Mouse (Mus musculus): ENCODE results near the gene Pipox.

Pipox gene

DNA sequence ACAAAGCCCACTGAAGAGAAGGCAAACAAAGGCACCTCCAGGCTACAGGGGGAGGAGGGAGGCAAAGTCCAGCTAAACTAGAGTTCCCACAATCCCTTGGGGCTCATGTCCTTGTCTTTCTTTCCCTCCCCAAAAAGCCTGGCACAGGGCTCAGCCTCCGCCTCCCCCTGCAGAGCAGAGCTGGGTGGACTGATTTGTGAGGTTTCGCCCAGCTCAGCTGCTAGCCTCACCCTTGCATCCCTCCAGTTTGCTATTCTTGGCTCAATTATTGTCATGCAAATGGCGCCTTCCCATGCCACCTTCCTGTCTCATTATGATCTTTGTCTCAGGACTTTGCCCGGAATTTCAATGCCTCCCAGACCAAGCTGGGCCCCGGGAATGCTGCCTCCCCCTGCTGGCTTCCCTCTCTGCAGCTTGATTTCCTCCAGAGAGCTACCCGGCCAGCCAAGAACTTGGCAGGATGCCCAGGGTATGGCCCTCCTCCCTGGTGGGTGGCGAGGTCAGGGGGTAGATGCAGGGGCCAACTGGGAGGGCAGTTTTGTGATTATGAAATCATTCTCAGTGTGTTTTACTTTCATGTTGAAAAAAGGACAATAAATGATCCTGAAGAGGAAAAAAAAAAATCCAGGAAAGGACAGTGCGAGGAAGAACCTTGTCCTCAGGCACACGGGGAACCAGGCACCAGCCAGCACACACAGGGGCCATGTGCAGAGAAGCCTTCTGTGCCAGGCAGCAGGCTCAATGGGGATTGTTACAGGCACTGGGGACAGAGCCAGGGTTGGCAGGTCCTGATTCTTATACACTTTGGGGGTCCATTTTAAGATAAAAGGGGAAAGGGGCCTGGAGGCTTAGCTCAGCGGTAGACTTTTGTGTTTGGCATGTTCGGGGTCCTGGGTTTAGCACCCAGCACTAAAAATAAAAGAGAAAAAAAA lies at the start of gene Pipox:
Gene Pipox, minus strand, starts transcription at position 310 of the 932 bp plus-strand sequence.
- in situ Hi-C loops (cut with MseI, MboI): no loop called here

DNA sequence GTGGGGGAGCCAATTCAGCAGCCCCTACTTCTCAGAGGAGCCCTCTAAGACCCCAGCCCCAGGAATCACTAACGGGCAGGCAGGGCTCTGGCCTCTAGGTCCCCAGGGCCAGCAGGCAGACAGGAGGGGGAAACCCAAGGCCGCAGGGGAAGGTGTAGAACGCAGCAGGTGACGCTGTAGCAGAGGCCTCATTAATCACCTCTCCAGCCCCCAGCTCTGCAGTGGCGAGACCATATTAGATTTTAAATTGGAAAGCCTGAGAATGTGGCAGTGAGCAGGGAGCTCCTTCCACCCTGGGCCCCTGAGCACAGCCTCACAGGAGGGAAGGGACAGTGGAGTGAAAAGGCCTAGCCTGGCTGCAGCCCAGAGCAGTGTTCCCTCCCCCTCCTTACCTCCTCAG lies 48.3 kb upstream of the Pipox start:
- in situ Hi-C loops (cut with MseI, MboI): no loop called here

DNA sequence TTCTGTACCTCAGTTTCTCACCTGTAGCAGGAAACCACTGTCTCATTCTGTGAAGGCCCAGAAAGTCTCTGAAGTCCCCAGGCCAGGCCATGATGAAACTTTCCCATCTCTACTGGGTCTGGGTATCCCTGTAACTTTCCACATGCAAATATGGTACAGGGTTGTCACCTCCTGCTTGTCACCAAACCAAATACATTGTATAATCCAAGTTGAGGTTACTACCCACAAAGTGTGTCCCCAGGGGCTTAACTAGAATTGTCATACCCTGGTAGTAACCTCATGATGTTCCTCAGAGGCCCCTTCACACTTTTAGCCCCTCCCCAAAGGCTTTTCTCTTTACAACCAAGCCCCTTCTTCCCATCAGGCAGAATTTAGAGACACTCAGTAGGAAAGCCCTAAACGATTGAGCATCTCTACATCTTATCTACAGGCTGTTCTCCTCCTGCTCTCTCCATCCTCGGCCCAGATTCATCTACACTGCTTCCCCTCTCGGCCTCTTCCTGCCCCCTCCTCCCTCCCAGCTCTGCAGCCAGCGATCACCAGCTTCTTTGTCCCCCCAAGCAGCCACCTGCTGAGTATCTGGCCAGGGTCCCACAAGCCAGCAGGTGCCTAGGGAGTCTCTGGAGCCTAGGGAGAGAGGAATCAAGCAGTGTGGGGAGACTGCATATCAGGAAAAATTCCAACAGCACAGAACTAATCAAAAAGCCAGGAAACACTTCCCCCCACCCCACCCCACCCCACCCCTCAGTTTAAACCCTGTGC lies 43.9 kb upstream of the Pipox start:
- in situ Hi-C loops (cut with MseI, MboI): no loop called here

DNA sequence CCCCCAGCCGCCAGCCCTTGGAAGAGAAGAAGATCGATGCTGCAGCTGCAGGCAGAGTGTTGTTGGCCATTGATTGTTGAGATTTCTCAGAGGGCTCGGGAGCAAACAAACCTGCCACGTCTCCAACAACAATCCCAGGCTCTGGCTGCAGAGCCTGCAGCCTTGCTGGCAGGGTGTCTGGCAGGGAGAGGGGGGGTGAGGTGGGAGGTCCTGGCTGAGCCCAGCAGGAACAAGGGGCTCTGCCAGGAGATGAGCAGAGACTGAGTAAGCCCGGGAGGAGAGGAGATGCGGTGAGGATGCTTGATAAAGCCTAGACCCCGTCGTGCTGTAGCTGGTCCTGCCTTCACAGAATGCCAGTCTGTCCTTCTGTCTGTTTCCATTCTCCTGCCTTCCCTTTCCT lies 43.0 kb upstream of the Pipox start:
- in situ Hi-C loops (cut with MseI, MboI): no loop called here

DNA sequence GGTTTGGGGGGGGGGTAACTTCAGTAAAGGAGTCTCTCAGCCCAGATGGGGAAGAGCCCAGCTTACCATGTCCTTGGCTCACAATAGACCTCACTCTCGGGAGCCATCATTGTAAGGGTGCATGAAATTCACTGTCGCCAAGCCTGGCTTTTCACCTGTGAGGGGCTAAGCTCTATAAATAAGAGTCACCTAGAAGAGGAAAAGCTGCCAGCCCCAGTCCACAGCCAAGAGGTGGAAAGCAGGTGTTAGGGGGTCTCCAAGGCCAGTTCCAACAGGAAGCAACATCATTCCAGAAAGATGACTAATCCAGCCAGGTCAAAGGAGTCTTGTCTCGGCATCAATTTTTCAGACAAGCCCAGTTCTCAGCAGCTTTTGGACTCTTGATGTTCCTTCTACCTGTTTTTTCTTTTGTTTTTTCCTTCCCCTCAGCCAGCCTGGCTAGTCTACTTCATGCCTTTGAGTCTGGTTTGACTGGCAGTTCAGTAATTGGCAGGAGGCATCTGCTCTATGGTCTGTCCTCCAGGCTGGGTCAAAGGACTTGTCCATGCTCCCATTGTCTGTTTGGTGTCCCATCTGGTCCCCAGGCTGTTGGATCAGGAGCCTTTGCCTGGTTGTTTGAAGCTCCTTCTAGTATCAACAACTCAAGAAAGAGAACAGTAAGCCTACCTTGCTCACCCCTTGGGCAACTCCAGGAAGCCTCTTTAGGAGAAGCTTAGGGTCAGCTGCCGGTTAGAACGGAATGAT lies 40.8 kb upstream of the Pipox start:
- in situ Hi-C loops (cut with MseI, MboI): no loop called here

DNA sequence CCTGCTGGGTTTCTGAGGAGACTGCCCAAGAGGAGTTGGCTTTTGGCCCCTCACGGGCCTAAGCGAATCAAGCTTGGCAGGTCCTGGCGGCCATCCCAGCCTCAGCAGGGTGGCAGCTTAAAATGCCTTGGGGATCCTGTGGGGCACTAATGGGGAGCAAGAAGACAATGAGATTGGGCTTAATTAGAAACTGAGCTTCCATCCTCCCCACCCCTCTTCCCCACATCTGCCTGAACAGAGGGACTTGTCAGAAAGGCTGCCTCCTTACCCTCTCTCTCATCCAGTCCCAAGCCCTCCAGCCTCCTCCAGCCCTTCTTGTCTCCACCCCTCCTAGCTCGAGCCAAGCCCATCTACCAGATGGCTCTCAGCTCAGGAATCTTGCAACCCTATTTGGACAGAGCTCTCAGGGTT lies 40.2 kb upstream of the Pipox start:
- in situ Hi-C loops (cut with MseI, MboI): no loop called here

DNA sequence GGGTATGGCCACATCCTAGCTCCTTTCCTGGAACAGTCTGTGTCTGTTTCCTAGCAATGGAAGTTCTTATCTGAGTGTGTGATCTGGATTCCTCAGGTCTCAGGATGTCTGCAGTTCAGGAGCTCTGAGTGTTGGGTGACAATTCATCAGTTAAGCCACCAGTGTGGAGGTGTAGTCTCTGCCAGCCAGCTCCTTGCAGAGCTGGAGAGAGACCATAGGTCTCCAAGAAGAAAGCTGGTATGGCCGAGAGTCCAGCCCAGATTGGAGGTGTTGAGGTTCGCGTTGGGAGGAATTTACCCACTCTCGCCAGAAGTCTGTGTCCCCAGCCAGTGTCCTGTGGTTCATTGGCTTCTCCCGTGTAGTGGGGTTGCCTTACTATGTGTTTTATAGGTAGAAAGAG lies 38.7 kb upstream of the Pipox start:
- in situ Hi-C loops (cut with MseI, MboI): no loop called here

DNA sequence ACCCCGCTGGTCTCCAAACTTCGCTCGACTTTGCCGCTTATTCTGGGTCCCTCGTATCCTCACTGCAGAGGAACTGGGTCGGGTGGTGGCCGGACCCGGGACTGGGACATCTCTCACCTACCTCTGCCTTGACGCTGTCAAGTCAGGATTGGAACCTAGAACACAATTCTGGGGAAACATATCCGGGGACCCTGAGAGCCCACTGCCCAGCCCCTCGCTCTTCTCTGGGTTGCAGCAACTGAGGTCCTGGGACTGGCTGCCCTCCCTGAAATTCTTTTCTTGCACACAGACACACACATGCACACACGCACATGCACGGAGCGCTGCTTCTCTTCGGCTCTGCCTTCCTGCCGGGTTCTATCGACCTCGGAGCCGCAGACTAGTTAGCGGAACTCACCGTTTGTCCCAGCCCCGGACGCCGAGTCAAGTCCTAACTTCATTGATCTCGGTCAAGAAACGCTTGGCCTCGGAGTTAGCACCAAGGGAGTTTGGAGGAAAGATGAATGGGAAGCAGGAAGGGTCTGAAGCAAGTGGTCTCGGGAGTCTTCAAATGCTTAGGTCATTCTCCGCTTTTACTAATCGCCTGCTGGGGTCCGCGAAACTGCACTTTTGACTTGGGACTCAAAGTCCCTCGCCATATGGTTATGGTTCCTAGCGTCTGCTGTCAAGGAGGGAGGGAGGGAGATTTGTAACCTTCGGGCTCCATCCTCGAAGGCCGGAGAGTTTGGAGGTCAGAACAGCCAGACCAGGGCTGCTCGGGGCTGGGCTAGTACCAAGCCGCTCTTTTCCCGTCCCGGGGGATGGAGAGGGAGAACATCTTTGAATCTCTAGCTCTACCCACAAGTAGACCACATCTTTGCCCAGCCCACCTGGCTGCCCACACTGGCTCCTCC lies 37.9 kb upstream of the Pipox start:
- in situ Hi-C loops (cut with MseI, MboI): no loop called here

DNA sequence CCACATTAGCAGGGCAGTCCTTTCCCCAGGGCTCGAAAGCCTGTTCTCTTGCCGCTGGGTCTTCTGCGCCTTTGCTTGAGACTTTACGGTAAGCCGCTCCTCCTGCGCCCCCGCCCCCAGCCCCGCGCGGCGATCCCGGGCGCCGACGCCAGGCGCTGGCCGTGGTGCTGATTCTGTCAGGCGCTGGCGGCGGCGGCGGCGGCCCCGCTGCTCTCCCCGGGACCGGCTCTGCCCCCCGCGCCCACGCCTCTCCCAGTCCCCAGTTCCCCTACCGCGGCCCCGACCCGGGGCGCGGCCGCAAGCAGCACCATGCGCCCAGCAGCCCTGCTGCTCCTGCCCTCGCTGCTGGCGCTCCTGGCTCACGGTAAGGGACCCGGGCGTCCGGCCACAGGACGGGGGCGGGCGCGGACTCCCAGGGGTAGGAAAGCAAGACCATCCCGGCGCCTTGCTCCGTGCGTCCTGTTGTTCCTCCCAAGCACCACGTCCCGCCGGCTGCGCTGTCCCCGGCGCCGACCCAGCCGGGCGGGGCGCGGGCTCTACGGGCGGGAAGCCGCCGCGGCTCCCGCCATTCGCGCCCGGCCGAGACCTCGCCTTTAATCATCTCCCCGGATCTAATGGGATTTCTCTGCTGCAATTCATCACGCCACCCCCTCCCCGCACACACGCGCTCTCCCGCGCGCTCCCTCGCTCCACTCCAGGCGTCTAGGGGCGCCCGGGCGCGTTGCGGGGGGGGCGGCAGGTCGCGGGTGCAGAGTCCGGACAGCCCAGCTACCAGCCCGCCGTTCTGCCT lies 37.0 kb upstream of the Pipox start, which contains the start of gene Sez6:
Gene Sez6, plus strand, starts transcription at position 50 of the 790 bp plus-strand sequence.
- in situ Hi-C loops (cut with MseI, MboI): no loop called here

DNA sequence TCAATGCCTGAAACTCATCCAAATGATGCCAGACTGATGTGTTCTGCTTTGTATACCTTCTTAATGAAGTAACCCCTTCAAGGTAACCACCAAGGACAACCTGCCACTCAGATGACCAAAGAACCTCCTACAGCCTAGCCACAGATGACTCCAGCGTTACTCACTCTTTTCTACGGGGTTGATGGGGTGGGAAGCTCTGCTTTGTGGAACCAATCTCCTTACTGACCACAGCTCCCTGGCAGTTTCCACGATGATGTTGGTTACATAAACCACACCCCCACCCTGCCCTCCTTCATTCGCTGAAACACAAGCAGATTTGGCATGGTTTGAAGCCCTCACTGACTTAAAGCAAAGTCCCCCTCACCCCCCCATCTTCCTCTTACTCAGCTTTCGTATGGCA lies 33.9 kb upstream of the Pipox start:
- in situ Hi-C loops (cut with MseI, MboI): no loop called here

DNA sequence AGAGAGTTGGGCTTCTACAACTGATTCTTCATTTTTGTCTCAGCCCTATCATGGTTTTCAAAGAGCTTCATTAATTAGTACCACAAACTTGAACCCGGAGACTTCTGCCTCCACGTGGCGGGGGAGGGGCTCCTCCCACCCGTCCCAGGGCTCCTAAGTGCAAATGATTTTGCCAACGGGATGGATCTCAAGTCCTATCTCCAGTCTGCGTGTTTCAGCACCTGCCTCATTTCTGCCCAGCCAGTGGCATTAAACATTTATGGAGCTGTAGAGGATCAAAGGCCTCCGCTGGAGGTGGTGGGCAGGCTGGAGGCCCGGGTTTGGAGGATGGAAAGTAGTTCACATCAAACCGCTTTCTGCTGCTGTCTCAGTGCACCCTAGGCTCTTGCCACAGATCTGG lies 32.8 kb upstream of the Pipox start:
- in situ Hi-C loops (cut with MseI, MboI): no loop called here

DNA sequence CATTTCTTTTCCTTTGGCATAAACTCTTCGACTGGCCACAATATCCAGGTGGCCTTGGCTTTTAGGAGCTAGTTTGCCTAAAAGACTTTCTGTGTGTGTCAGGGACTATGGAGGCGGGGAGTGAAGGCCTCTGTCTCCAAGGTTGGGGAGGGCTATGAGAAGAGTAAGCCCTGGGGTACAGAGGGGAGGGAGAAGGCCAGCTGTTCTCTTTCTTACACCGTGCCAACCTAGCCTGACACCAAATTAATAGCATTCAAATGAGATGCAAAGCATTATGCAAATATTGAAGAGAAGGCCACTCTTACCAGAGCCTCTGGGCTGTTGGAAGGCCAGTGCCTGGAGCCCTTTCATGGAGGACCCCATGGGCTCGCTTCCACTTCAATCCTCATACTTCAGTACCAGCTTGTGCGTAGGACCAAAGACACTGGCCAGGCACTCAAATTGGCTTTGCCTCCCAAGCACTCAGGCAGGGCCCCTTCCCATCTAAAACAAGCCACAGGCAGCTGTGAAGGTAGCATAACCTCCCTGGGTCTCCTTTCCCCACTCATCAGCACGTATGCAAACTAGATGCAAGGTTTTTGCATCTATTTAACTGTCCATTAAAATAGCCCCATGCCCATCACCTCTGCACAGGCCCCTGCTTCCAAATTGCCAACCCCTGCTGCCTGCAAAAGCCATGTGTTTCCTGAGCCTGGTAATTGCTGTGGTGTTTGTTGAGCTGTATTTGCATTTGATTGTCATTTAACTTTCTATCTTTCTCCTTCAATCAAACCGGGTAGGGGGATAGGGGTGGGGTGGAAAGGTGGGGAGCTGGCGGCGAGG lies 32.2 kb upstream of the Pipox start:
- in situ Hi-C loops (cut with MseI, MboI): no loop called here

DNA sequence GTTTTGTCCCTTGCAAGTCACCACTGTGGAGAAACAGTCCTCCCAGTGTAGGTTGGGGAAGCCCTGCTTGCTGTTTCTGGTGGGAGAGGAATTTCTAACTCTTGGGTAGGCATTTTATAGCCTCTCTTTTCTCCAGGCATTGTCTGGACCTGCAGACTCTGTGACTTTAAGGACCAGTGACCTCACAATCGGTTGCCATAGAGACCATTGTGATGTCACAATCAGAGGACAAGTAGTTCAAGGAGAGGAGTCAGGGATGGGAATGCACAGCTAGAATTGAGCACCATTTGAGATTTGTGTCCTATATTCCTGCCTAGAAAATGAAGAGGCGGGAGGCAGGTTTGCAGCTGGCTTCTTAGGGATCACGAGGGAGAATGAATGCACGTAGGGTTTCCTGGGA lies 29.4 kb upstream of the Pipox start:
- in situ Hi-C loops (cut with MseI, MboI): no loop called here

DNA sequence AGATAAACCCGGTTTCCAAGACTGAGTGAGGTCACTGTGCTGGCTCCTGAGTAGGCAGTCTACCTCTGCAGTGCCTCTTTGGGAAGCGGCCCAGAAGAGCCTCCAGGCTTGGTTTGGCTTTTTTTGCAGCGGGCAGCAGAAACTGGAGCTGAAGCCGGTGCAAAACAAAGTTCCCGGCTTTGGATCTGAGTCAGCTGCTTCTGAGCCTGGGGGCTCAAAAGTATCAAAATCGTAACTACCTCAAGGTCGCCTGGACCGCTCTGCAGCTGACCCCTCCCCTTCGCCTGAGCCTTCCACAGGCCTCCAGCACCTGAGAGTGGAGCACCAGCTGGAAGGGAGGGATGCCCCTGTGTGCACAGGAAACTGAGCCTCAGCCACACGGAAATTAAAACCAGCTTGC lies 23.3 kb upstream of the Pipox start:
- in situ Hi-C loops (cut with MseI, MboI): no loop called here

DNA sequence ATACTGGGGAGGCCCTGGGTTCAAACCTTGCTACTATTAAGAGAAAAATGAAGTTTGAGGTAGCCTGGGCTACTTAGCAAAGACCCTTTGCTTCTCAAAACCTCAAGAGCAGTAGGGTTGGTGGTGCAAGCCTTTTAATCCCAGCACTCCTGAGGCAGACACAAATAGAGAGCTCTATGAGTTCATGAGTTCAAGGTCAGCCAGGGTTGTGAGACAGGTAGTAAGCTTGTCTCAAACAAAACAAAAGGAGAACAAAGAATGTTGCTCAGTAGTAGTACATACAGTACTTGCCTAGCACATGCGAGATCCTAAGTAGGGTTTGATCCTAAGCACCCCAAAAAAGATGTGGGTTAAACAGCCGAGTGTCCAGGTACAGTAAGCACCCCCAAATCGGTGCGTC lies 22.8 kb upstream of the Pipox start:
- in situ Hi-C loops (cut with MseI, MboI): no loop called here

DNA sequence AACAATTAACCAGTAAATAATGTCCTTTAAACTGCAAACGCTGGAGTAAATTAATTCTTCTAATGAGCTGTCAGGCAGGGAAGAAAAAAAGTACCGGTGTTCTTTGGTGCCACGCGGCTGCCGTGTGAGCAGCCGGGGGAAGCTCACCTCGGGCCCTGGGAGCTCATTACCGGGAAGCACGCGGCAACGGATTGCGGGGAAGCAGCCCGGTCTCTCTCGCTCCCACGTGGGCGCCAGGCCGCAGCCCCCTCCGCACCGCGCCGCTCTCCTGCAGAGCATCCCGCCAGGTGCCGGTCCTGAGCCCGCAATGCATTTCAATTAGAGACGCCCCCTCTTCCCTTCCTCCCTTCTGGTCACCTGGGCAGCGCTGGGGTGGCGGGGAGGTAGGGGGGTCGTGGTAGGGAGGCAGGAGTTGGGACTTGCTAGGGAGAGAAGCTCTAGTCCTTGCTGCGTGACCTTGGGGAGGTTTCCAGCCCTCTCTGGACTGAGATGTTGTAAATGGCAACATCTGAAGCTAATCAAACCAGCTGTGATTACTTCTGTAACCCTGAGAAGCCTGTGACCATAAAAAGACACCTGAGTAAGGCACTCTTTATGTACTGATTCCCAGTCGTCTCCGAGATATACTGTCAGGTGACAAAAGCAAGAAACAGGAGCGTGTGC lies 20.8 kb upstream of the Pipox start:
- in situ Hi-C loops (cut with MseI, MboI): no loop called here

DNA sequence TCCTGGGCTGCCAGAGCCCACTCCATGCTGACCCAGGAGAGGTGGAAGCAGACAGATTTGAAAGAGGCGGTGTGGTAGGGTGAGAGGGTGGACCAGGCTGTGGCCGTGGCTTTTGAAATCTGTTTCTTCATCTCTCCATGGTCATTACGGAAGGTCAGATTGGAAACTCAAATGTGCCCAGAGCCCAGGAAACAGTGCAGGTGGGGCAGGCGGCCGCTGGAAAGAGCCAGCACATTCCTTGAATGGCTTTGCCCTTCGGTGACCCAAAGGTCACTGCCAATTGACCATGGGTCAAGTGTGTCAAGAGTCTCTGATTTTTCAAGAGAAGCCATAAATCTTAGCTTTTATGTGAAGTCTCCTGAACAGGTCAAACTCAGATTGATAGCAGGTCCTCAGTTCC lies 19.6 kb upstream of the Pipox start:
- in situ Hi-C loops (cut with MseI, MboI): no loop called here

DNA sequence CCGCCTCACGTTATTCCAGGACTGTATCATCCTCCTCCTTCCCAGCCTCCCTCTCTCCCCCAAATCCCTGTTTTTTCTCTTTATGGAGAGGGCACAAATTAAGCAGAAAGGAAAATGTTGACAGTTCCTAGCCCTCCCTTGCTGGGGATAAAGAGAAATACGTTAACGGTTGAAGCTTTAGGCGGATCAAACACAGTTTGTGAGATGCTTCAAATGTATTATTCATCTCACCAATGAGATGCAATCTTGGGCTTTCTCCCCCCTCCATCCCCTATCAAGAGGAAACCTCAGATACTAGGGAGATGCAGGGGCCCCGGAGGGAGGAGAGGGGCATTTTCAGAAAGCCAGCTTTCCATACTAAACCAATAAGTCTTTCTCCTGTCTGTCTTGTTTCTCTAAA lies 15.9 kb upstream of the Pipox start:
- in situ Hi-C loops (cut with MseI, MboI): no loop called here

DNA sequence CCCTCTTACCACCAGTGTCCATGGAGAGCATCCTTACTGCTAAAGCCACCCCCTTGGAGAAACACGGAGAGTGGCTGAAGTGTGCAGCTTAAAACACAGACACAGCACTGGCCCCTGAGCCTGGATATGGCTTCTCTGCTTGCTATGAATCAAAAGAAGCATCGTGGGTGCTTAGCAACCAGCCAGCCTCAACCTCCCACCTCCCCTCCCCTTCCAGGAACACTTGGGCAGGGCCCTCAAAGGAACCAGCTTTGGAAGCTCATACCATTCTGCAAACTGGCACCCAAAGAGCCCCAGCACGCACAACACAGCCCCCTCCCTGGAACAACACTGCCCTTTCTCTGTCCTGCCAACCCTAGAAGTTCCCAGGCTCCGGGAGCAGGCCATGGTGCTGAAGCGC lies 15.5 kb upstream of the Pipox start:
- in situ Hi-C loops (cut with MseI, MboI): no loop called here
